Comparison of ENCODE assay signal across 9 mouse cellular contexts in genomic region chr10:26494380-26494781, GRCm38 (mm10).
DNase-seq lines count a peak whose midpoint lies in the region; ATAC-seq lines count a peak whose summit lies in the region.
"Had no signal": no experiment of that assay in that cellular context is flagged by ENCODE, and none has a peak within 500 bp of the region (broad histone marks: within the 10 kb centered on the region; RNA-seq: fewer than 3 reads in every experiment).

No protein-coding gene starts in this region.

- H3K4me3 ChIP-seq in midbrain, embryonic 10.5 days = no peak overlapping the region
- H3K4me3 ChIP-seq in midbrain, embryonic 15.5 days = no peak overlapping the region
- H3K4me3 ChIP-seq in liver, embryonic 15.5 days (replicated peaks) = no peak overlapping the region
- H3K4me3 ChIP-seq: embryonic facial prominence, embryonic 12.5 days had no signal

- H3K9ac ChIP-seq in midbrain, embryonic 15.5 days = no peak overlapping the region
- no peak overlapping the region for H3K9ac ChIP-seq in liver, embryonic 15.5 days
- H3K9ac ChIP-seq: embryonic facial prominence, embryonic 12.5 days had no signal

- H3K27ac ChIP-seq in midbrain, embryonic 10.5 days (replicated peaks) = no peak overlapping the region
- no peak overlapping the region for H3K27ac ChIP-seq in midbrain, embryonic 15.5 days
- no peak overlapping the region for H3K27ac ChIP-seq in liver, embryonic 15.5 days (replicated peaks)
- H3K27ac ChIP-seq: embryonic facial prominence, embryonic 12.5 days had no signal

- no peak for ATAC-seq in midbrain, embryonic 15.5 days (replicated peaks)
- ATAC-seq in liver, embryonic 15.5 days (ENCODE audit: insufficient read depth) = no peak

- H3K4me1 ChIP-seq in midbrain, embryonic 10.5 days = no peaks in the 10 kb centered on the region
- no peaks in the 10 kb centered on the region for H3K4me1 ChIP-seq in midbrain, embryonic 15.5 days
- no peaks in the 10 kb centered on the region for H3K4me1 ChIP-seq in liver, embryonic 15.5 days (replicated peaks)

- H3K27me3 ChIP-seq in midbrain, embryonic 10.5 days (ENCODE audit: low read depth, poor library complexity, severe bottlenecking) = no peaks in the 10 kb centered on the region
- H3K27me3 ChIP-seq in midbrain, embryonic 15.5 days (replicated peaks) = no peaks in the 10 kb centered on the region
- no peaks in the 10 kb centered on the region for H3K27me3 ChIP-seq in liver, embryonic 15.5 days
- H3K27me3 ChIP-seq: embryonic facial prominence, embryonic 12.5 days had no signal

- no peak overlapping the region for H3K4me2 ChIP-seq in midbrain, embryonic 15.5 days
- H3K4me2 ChIP-seq in liver, embryonic 15.5 days = 0 out of 2 replicates have a peak overlapping the region, but pooled peaks have one; percentile 13
- H3K4me2 ChIP-seq: embryonic facial prominence, embryonic 12.5 days had no signal

- no peaks in the 10 kb centered on the region for H3K9me3 ChIP-seq in midbrain, embryonic 10.5 days (replicated peaks)
- H3K9me3 ChIP-seq in midbrain, embryonic 15.5 days = no peaks in the 10 kb centered on the region
- H3K9me3 ChIP-seq in liver, embryonic 15.5 days (replicated peaks) = no peaks in the 10 kb centered on the region
- H3K9me3 ChIP-seq: embryonic facial prominence, embryonic 12.5 days had no signal

- H3K36me3 ChIP-seq in midbrain, embryonic 10.5 days = no peaks in the 10 kb centered on the region
- no peaks in the 10 kb centered on the region for H3K36me3 ChIP-seq in midbrain, embryonic 15.5 days (replicated peaks)
- H3K36me3 ChIP-seq in liver, embryonic 15.5 days (replicated peaks) = no peaks in the 10 kb centered on the region
- H3K36me3 ChIP-seq: embryonic facial prominence, embryonic 12.5 days had no signal

- WGBS in midbrain, embryonic 10.5 days = 66% methylated on average over 9 of the region's 9 CpGs
- WGBS in midbrain, embryonic 15.5 days = 60% methylated on average over 9 of the region's 9 CpGs
- WGBS in liver, embryonic 15.5 days (ENCODE audit: insufficient replicate concordance) = 39% methylated on average over 9 of the region's 9 CpGs

- DNase-seq in midbrain, embryonic 10.5 days (ENCODE audit: low spot score) = peak; percentile 35
- peak; percentile 50 for DNase-seq in adipocyte (ENCODE audit: low spot score)
- DNase-seq in forelimb bud, embryonic 11.5 days (ENCODE audit: low read depth, low spot score) = peak; percentile 45
- DNase-seq in kidney, adult 9 months = peak; percentile 72
- peak; percentile 34 to 43 for DNase-seq in right cerebral cortex, postnatal 10 days (ENCODE audit: low spot score in 2 of 2)
- DNase-seq in cerebellum, adult 9-11 months = no peak
